Mouse (Mus musculus) myocyte (in vitro differentiated cells): ENCODE results near the gene Wrb.

Experiments
- E2F4 ChIP-seq: IDR thresholded peaks from one replicate; pipeline ENCODE4 v1.6.1; 2011; ENCODE audit warnings: mild to moderate bottlenecking, control low read depth, moderate library complexity; ENCODE audit not compliant: insufficient read depth
- MAX ChIP-seq: IDR thresholded peaks from one replicate; pipeline ENCODE4 v1.6.1; 2011; ENCODE audit warnings: low read depth, mild to moderate bottlenecking, control low read depth
- MYOG ChIP-seq, 3 experiments: IDR thresholded peaks; one replicate each; pipeline ENCODE4 v1.6.1; 2011; ENCODE audit warnings: control low read depth in 2 of 3, low read depth in 2 of 3, mild to moderate bottlenecking in 2 of 3; ENCODE audit not compliant: insufficient read length in 2 of 3, control insufficient read depth in 1 of 3, insufficient read depth in 1 of 3
- POLR2A ChIP-seq: IDR thresholded peaks from one replicate; pipeline ENCODE4 v1.6.1; 2011; ENCODE audit warnings: low read depth, mild to moderate bottlenecking, control low read depth, moderate library complexity; ENCODE audit not compliant: insufficient read length
- POLR2AphosphoS2 ChIP-seq: IDR thresholded peaks from one replicate; pipeline ENCODE4 v1.6.1; 2011; ENCODE audit warnings: low read depth, control low read depth; ENCODE audit not compliant: insufficient read length
- SRF ChIP-seq: IDR thresholded peaks from one replicate; pipeline ENCODE4 v1.6.1; 2011; ENCODE audit warnings: low read depth; ENCODE audit not compliant: control insufficient read depth, insufficient read length
- TCF12 ChIP-seq: IDR thresholded peaks from one replicate; pipeline ENCODE4 v1.6.1; 2011; ENCODE audit warnings: mild to moderate bottlenecking, control low read depth; ENCODE audit not compliant: poor library complexity, insufficient read depth, severe bottlenecking

DNA sequence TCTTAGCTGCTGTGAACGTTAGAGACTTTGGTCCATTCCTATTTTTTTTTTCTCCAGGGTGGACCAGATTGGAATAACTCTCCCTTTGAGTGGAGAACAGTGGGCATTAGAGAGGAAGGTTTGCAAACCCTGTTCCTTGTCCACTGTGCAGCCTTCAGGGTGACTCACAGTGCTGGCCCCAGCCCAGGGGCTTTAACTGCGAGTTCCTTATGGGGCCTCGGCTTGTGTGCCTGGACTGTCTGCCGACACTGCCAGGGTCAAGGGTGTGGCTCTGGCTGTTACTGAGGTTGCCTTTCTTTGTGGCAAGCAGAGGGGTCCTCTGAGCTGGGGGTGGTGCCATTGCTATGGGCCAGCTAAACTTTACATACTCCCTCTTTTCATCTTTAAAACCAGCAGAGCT, 5.8 kb downstream of the Wrb start:
- TF ChIP-seq SRF (no peak), POLR2A (no peak), E2F4 (no peak), MYOG (IDR thresholded peaks at IDR 0.05; ENCODE audit: control insufficient read depth in 1 of 3, insufficient read depth in 1 of 3, insufficient read length in 2 of 3, low read depth in 2 of 3) (no peak), MAX (no peak), TCF12 (no peak), POLR2AphosphoS2 (no peak)
